Mouse (Mus musculus): ENCODE measurements around the gene Gpr15. TPM values are rescaled to one million over a fixed set of nuclear protein-coding genes. Genes with fewer than 3 reads are reported as not detected.

Gpr15 gene
- polyA plus RNA-seq, 1 experiment from 2014 or later, result 0.18 TPM

DNA sequence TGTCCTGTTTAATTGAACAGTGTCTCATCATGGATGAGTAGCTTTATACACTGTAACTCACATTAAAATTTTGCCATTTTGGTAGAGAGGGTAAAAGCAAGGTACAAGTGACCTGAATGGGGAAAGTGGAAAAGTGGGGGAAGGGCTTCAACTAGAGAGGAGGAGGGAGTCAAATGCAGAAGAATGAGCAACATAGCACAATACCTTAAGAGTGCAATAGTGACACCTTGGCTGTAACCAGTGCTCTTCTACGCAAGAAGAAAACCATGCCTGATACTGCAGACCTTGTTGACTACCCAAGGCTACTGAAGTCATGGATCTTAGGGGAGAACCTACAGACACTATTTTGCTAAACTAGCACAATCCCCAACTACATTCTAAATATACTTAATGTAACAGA, 21.6 kb downstream of the Gpr15 start:
- no peak overlapping the region for H3K4me2 ChIP-seq (replicated peaks)
- H3K9me3 ChIP-seq, result no peaks in the 10 kb centered on the region
- no peak overlapping the region for H3K4me3 ChIP-seq
- no peak overlapping the region for H3K9ac ChIP-seq (replicated peaks)
- WGBS, result 95% methylated on average over 1 of the region's 1 CpGs
- ATAC-seq (ENCODE audit: low FRiP score, low read depth), result no peak
- H3K27ac ChIP-seq (replicated peaks), result no peak overlapping the region
- H3K4me1 ChIP-seq, result no peaks in the 10 kb centered on the region
- H3K36me3 ChIP-seq, result no peaks in the 10 kb centered on the region
- no peaks in the 10 kb centered on the region for H3K27me3 ChIP-seq

DNA sequence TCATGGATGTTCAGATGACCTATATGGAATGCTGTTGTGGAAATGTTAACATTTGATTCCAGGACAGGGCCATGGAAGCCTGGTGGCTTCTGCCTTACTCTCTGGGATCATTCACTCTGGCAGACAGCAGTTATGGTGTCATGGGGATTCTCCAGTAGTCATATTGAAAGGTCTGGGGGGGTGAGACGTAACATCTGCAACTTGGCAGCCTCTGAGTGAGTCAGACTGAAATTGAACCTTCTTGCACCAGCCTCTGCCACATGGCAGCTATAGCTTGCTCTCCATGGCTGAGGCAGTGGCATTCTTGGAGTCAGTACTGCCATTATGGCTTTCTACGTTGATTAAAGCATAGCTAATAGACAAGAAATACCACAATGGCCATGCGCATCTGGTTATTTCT, 22.1 kb downstream of the Gpr15 start:
- Histone ChIP-seq H3K4me1 (no peaks in the 10 kb centered on the region), H3K4me2 (replicated peaks) (no peak overlapping the region), H3K9ac (replicated peaks) (no peak overlapping the region), H3K4me3 (no peak overlapping the region), H3K36me3 (no peaks in the 10 kb centered on the region), H3K27ac (replicated peaks) (no peak overlapping the region), H3K27me3 (no peaks in the 10 kb centered on the region), H3K9me3 (no peaks in the 10 kb centered on the region)
- ATAC-seq (ENCODE audit: low FRiP score, low read depth), result no peak
- 87% methylated on average over 3 of the region's 3 CpGs for WGBS

DNA sequence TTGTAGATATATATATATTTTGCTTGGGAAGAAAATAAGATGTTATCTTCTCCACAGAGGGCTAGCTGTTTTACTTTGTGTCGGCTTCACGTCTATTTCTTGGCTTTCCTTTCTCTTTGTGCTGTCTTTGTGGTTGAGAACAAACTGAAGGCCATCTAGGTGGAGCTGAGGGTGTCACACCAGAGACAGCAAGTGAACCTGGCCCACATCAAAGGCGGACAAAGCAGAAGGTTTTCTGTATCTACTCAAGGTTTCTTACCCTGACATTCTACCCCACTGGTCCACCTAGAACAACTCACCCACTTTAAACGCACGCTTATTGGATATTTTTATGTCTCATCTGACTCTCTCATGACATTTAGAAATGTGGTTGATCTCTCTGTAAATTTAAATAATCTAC, 24.8 kb downstream of the Gpr15 start:
- Histone ChIP-seq H3K36me3 (no peaks in the 10 kb centered on the region), H3K4me1 (no peaks in the 10 kb centered on the region), H3K9ac (replicated peaks) (no peak overlapping the region), H3K4me3 (no peak overlapping the region), H3K4me2 (replicated peaks) (no peak overlapping the region), H3K9me3 (no peaks in the 10 kb centered on the region), H3K27me3 (no peaks in the 10 kb centered on the region), H3K27ac (replicated peaks) (no peak overlapping the region)
- 95% methylated on average over 5 of the region's 5 CpGs for WGBS
- ATAC-seq (ENCODE audit: low FRiP score, low read depth), result no peak

DNA sequence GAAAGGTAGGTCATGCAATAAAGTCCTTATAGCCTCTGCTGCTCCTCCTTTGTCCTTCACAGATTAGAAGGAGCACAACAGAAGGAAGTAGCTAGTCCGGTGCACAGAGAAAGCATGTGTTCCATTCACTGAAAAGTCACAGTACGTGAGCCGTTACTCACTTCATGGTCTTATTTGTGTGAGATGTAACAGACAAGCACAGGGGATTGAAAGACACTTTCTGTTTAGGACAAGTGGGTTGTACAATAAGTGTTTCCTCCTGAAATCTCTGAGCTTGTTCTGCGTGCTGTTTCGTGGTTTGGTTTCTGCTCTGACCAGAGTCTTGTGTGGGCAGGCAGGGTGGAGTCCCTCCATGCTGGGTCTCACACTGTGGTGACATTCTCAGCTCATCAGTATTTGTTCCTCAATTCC, 28.5 kb downstream of the Gpr15 start:
- Histone ChIP-seq H3K4me3 (no peak overlapping the region), H3K27me3 (no peaks in the 10 kb centered on the region), H3K4me1 (no peaks in the 10 kb centered on the region), H3K4me2 (replicated peaks) (no peak overlapping the region), H3K9me3 (no peaks in the 10 kb centered on the region), H3K36me3 (no peaks in the 10 kb centered on the region), H3K27ac (replicated peaks) (no peak overlapping the region), H3K9ac (replicated peaks) (no peak overlapping the region)
- ATAC-seq (ENCODE audit: low FRiP score, low read depth), result no peak
- 90% methylated on average over 5 of the region's 5 CpGs for WGBS

DNA sequence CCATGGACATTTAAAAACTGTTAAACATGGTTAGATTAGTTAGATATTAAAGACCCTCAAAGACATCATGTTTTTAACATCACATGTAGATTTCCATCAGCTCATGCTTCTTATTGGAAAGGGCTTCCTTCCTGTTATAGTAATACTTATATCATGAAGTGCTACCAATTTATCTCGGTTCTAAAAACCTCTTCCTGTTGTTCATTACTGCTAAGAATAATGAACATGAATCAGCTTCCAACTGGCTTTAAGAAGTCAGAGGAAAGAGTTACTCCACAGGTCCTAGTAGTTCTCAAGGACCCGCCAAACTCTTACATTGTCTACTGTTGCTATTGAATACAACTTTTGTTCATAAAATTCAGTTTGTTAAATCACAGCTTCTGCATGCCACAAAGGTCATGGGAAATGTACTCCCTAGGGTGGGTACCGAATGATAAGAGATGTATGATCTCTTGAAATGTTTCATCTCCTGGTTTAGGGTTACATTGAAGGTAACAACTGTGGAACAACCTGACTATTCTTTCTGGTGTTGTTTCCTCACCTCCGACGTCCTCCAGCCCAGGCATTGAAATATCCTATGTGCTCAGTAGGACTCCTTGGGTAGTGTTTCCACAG, 29.2 kb downstream of the Gpr15 start:
- no peak for ATAC-seq (ENCODE audit: low FRiP score, low read depth)
- Histone ChIP-seq H3K4me1 (no peaks in the 10 kb centered on the region), H3K9me3 (no peaks in the 10 kb centered on the region), H3K27me3 (no peaks in the 10 kb centered on the region), H3K9ac (replicated peaks) (no peak overlapping the region), H3K36me3 (no peaks in the 10 kb centered on the region), H3K4me3 (no peak overlapping the region), H3K27ac (replicated peaks) (no peak overlapping the region), H3K4me2 (replicated peaks) (no peak overlapping the region)
- WGBS, result 89% methylated on average over 5 of the region's 5 CpGs

DNA sequence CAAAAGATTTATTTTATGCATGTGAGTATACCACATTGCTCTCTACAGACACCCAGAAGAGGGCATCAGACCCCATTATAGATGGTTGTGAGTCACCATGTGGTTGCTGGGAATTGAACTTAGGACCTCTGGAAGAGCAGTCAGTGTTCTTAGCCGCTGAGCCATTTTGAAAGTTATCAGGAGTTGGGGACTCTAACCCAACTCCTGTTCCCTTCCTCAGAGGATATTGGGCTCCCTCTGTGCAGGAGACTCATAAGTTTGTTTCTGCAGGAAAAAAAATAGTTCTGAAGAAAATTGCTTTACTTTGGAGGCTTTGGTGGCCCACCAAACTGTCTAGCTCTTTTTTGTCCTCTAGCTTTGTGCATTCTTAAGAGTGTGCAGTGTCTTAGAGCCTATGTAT, 30.3 kb downstream of the Gpr15 start:
- WGBS, result 97% methylated on average over 1 of the region's 1 CpGs
- Histone ChIP-seq H3K4me3 (no peak overlapping the region), H3K27ac (replicated peaks) (no peak overlapping the region), H3K9ac (replicated peaks) (no peak overlapping the region), H3K4me1 (no peaks in the 10 kb centered on the region), H3K9me3 (no peaks in the 10 kb centered on the region), H3K36me3 (no peaks in the 10 kb centered on the region), H3K4me2 (replicated peaks) (no peak overlapping the region), H3K27me3 (no peaks in the 10 kb centered on the region)
- no peak for ATAC-seq (ENCODE audit: low FRiP score, low read depth)

DNA sequence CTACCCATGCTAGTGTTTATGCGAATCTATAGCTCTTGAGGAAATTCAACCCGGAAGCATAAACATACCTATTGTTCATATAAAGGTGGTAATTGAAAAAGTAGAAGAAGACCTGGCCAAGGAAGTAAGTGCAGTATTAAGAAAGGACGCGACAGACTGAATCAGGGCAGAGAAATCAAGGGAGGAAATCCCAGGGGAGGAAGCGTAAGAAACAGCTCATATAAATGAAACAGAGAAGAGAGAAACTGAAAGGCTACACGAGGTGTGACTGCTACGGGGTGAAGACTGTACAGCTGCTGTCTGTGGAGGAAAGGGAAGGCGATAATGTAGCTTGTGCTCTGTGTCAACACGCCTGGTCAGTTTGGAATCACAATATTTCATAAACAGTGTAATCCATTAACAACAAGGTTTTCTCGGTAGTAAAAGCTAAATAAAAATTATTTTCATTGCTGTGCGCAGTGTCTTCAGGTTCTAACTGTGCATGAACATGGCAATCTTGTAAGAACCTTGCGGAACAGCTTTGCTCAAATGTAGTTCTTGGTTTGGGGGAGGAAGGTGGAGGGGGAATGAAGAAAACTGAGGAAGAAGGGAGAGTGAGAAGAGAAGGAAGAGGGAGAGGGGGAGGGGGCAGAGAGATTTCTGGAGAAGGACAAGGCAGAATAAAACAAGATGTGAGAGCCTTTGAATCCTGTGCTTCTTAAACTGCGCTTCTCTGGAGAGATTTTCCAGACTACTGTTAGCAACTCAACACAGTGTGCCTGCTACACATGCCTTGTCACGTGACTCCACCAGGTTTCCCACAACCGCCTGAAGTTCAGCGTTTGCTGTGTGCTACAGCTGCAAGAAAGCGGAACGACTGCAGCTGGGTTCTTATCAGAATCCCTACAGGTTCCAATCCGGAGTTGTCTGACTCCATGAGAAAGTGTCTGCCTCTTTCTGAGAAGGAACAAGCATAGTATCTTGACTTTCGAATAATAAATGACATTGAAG, 33.0 kb downstream of the Gpr15 start:
- H3K4me1 ChIP-seq, result no peaks in the 10 kb centered on the region
- no peak overlapping the region for H3K9ac ChIP-seq (replicated peaks)
- H3K27me3 ChIP-seq, result no peaks in the 10 kb centered on the region
- H3K36me3 ChIP-seq, result no peaks in the 10 kb centered on the region
- H3K9me3 ChIP-seq, result no peaks in the 10 kb centered on the region
- H3K4me3 ChIP-seq, result no peak overlapping the region
- WGBS, result 83% methylated on average over 20 of the region's 20 CpGs
- no peak for ATAC-seq (ENCODE audit: low FRiP score, low read depth)
- H3K27ac ChIP-seq (replicated peaks), result no peak overlapping the region
- H3K4me2 ChIP-seq (replicated peaks), result no peak overlapping the region

DNA sequence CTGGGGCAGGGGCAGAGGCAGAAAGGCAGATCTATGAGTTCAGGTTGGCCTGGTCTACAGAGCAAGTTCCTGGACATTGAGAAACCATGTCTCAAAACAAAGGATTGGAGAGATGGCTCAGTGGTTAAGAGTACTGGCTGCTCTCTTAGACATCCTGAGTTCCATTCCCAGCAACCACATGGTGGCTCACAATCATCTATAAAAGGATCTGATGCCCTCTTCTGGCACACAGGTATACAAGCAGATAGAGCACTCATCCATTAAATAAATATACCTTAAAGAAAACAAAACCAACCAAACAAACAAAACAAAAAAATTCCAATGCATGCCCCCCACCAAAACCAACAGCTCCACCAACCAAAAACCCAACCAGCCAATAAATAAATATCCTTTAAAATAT, 34.3 kb downstream of the Gpr15 start:
- Histone ChIP-seq H3K4me2 (replicated peaks) (no peak overlapping the region), H3K4me3 (no peak overlapping the region), H3K9me3 (no peaks in the 10 kb centered on the region), H3K4me1 (no peaks in the 10 kb centered on the region), H3K9ac (replicated peaks) (no peak overlapping the region), H3K27ac (replicated peaks) (no peak overlapping the region), H3K36me3 (no peaks in the 10 kb centered on the region), H3K27me3 (no peaks in the 10 kb centered on the region)
- ATAC-seq (ENCODE audit: low FRiP score, low read depth), result no peak

DNA sequence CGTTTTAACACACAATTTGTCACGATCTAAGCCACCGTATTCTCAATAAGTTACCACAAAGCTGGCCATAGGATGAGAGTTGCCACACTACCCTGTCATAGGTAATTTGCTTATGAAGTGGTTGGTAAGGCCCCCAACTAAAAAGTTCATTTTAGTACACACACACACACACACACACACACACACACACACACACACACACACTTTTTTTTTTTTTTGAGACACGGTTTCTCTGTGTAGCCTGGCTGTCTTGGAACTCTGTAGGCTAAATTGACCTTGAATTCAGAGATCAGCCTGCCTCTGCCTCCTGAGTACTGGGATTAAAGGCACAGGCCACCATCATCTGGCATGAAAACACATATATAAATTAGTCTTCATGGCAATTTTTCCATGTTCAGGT, 35.0 kb downstream of the Gpr15 start:
- no peak overlapping the region for H3K4me2 ChIP-seq (replicated peaks)
- no peaks in the 10 kb centered on the region for H3K4me1 ChIP-seq
- H3K9me3 ChIP-seq, result no peaks in the 10 kb centered on the region
- no peak overlapping the region for H3K4me3 ChIP-seq
- no peaks in the 10 kb centered on the region for H3K27me3 ChIP-seq
- no peak for ATAC-seq (ENCODE audit: low FRiP score, low read depth)
- H3K27ac ChIP-seq (replicated peaks), result no peak overlapping the region
- H3K36me3 ChIP-seq, result no peaks in the 10 kb centered on the region
- no peak overlapping the region for H3K9ac ChIP-seq (replicated peaks)
- 96% methylated on average over 4 of the region's 4 CpGs for WGBS

DNA sequence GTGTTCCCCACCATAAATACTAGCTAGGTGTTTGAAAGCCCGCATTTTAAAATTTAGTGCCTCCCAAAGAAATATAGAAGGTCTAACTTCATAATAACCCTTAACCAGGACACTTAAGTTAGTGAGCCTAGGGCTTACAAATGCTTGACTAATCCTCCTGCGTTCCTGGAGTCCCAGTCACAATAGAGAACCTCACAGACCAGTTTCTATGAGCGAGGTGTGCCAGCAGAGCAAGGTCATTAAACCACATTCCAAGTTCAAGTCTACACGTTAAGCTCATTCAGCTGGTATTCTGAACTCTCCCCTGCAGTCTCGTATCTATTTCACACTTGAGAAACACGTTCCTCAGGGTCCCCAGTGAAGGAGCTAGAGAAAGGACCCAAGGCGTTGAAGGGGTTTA, 36.0 kb downstream of the Gpr15 start:
- Histone ChIP-seq H3K9me3 (no peaks in the 10 kb centered on the region), H3K4me2 (replicated peaks) (no peak overlapping the region), H3K27me3 (no peaks in the 10 kb centered on the region), H3K9ac (replicated peaks) (no peak overlapping the region), H3K36me3 (peaks cover 3% of the 10 kb centered on the region; the same call in 1 of the 2 replicates), H3K4me1 (no peaks in the 10 kb centered on the region), H3K27ac (replicated peaks) (no peak overlapping the region), H3K4me3 (no peak overlapping the region)
- 83% methylated on average over 7 of the region's 7 CpGs for WGBS
- no peak for ATAC-seq (ENCODE audit: low FRiP score, low read depth)

DNA sequence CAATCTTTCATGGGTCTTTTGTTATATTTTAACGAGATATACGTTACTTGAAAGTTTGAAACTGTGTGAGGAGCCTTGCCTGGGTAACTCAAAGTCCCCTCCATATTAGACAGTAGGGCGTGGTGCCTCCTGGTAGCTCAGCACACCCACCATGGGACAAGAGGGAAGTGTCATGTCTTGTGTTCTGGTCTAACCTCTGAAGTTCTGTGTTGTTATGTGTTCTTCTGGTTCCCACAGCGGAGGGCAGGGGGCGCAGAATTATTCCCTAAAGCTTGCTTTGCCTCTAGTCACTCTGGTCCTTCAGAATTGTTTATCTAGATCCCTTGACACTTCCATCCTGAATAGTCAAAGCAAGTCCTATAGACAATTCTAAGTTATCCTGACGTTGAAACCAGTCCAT, 36.8 kb downstream of the Gpr15 start:
- no peak overlapping the region for H3K4me3 ChIP-seq
- H3K4me2 ChIP-seq (replicated peaks), result no peak overlapping the region
- 85% methylated on average over 6 of the region's 6 CpGs for WGBS
- no peak overlapping the region for H3K9ac ChIP-seq (replicated peaks)
- ATAC-seq (ENCODE audit: low FRiP score, low read depth), result no peak
- no peaks in the 10 kb centered on the region for H3K9me3 ChIP-seq
- no peaks in the 10 kb centered on the region for H3K4me1 ChIP-seq
- H3K36me3 ChIP-seq, result peaks cover 9% of the 10 kb centered on the region; the same call in 1 of the 2 replicates
- no peaks in the 10 kb centered on the region for H3K27me3 ChIP-seq
- H3K27ac ChIP-seq (replicated peaks), result no peak overlapping the region

DNA sequence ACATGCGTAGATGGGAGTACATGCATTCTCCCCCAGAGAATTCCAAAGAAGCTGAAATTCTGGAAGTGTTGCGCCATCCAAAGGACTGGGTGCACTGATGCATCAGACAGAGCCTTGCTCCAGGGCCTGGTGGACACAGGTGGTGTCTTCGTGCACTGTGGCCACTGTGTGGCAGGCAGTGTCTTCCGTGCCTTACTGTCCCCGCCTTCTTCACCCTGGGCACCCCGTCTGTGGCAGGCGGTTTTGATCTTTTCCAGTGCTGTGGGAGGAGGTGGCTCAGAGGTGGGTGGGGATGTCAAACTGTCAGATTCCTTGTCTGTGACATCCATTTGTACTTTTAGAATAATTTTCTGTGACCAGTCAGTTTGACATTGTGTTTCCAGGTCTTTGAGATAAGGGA, 40.2 kb downstream of the Gpr15 start:
- H3K9ac ChIP-seq (replicated peaks), result no peak overlapping the region
- peaks cover 26% of the 10 kb centered on the region for H3K36me3 ChIP-seq
- H3K4me1 ChIP-seq, result no peaks in the 10 kb centered on the region
- H3K9me3 ChIP-seq, result no peaks in the 10 kb centered on the region
- ATAC-seq (ENCODE audit: low FRiP score, low read depth), result no peak
- H3K4me2 ChIP-seq (replicated peaks), result no peak overlapping the region
- H3K4me3 ChIP-seq, result no peak overlapping the region
- 84% methylated on average over 7 of the region's 7 CpGs for WGBS
- no peak overlapping the region for H3K27ac ChIP-seq (replicated peaks)
- no peaks in the 10 kb centered on the region for H3K27me3 ChIP-seq
